Mouse (Mus musculus): ENCODE data around the gene Klhl40.

Klhl40 gene

GRCm38 (mm10) chr9:121777484-121778065 lies at the start of gene Klhl40:
Gene Klhl40, plus strand, starts transcription at chr9:121777607.
- DNase-seq (ENCODE audit: low spot score in 2 of 2): no peak

- DNase-seq (ENCODE audit: low spot score in 2 of 2): no peak
Measured at GRCm38 (mm10) chr9:121740490-121740889, 36.9 kb upstream of the Klhl40 start.

- DNase-seq (ENCODE audit: low spot score in 2 of 2): no peak
Measured at GRCm38 (mm10) chr9:121741168-121741567, 36.2 kb upstream of the Klhl40 start.

GRCm38 (mm10) chr9:121744051-121744450 lies 33.4 kb upstream of the Klhl40 start:
- no peak for DNase-seq (ENCODE audit: low spot score in 2 of 2)

- no peak for DNase-seq (ENCODE audit: low spot score in 2 of 2)
Measured at GRCm38 (mm10) chr9:121752774-121753173, 24.6 kb upstream of the Klhl40 start.

GRCm38 (mm10) chr9:121754624-121755023 lies 22.8 kb upstream of the Klhl40 start:
- DNase-seq (ENCODE audit: low spot score in 2 of 2): no peak

GRCm38 (mm10) chr9:121756785-121757184 lies 20.6 kb upstream of the Klhl40 start:
- DNase-seq (ENCODE audit: low spot score in 2 of 2): no peak

- no peak for DNase-seq (ENCODE audit: low spot score in 2 of 2)
Measured at GRCm38 (mm10) chr9:121757432-121757831, 20.0 kb upstream of the Klhl40 start.

GRCm38 (mm10) chr9:121757835-121758814 lies 19.3 kb upstream of the Klhl40 start:
- peak in 1 of 2 experiments; percentile 29 for DNase-seq (ENCODE audit: low spot score in 2 of 2)

GRCm38 (mm10) chr9:121759091-121760081 lies 18.0 kb upstream of the Klhl40 start, which contains the start of gene Zfp651:
Gene Zfp651, plus strand, starts transcription at chr9:121759330.
- peak in 1 of 2 experiments; percentile 44 for DNase-seq (ENCODE audit: low spot score in 2 of 2)

GRCm38 (mm10) chr9:121760271-121761090 lies 16.9 kb upstream of the Klhl40 start:
- DNase-seq (ENCODE audit: low spot score in 2 of 2): peak; percentile 25 to 62

- peak; percentile 17 to 29 for DNase-seq (ENCODE audit: low spot score in 2 of 2)
Measured at GRCm38 (mm10) chr9:121761091-121761665, 16.2 kb upstream of the Klhl40 start.

- no peak for DNase-seq (ENCODE audit: low spot score in 2 of 2)
Measured at GRCm38 (mm10) chr9:121761787-121762186, 15.6 kb upstream of the Klhl40 start.

- no peak for DNase-seq (ENCODE audit: low spot score in 2 of 2)
Measured at GRCm38 (mm10) chr9:121762248-121762647, 15.2 kb upstream of the Klhl40 start.

- no peak for DNase-seq (ENCODE audit: low spot score in 2 of 2)
Measured at GRCm38 (mm10) chr9:121762761-121763160, 14.6 kb upstream of the Klhl40 start.

- no peak for DNase-seq (ENCODE audit: low spot score in 2 of 2)
Measured at GRCm38 (mm10) chr9:121763716-121764115, 13.7 kb upstream of the Klhl40 start.

- DNase-seq (ENCODE audit: low spot score in 2 of 2): no peak
Measured at GRCm38 (mm10) chr9:121765166-121765855, 12.1 kb upstream of the Klhl40 start.

- no peak for DNase-seq (ENCODE audit: low spot score in 2 of 2)
Measured at GRCm38 (mm10) chr9:121772412-121772811, 5.0 kb upstream of the Klhl40 start.

- DNase-seq (ENCODE audit: low spot score in 2 of 2): no peak
Measured at GRCm38 (mm10) chr9:121775951-121776350, 1.5 kb upstream of the Klhl40 start.

GRCm38 (mm10) chr9:121776511-121776910 lies 896 bp upstream of the Klhl40 start:
- no peak for DNase-seq (ENCODE audit: low spot score in 2 of 2)
